Mouse (Mus musculus): ENCODE measurements at regions not wholly inside any gene's neighbourhood (a gene's known extent, or its start where the extent isn't known, plus 50 kb on each side); places are given as distances from the start of the nearest gene placed in this dataset.
"Not testable (repeated sequence)": the region's sequence is repeated elsewhere in the genome, so short reads cannot be mapped to it uniquely, and the experiment has no call there.

- no peak overlapping the region for H3K4me2 ChIP-seq (ENCODE audit: low read depth, low read length, severe bottlenecking)
- ATAC-seq (replicated peaks; ENCODE audit: low FRiP score), result no peak
- no peaks in the 10 kb centered on the region for H3K9me3 ChIP-seq (ENCODE audit: control insufficient read depth, low read length)
- whole genome bisulfite sequencing, result 82% methylated on average over 2 of the region's 2 CpGs
- no peak overlapping the region for H3K4me3 ChIP-seq (ENCODE audit: low read depth, low read length)
- no peaks in the 10 kb centered on the region for H3K27me3 ChIP-seq (ENCODE audit: control insufficient read depth, insufficient read depth, low read length)
- H3K36me3 ChIP-seq (ENCODE audit: control insufficient read depth, insufficient read depth, low read length), result no peaks in the 10 kb centered on the region
- no peak overlapping the region for H3K9ac ChIP-seq (ENCODE audit: low read length)
- no peak overlapping the region for H3K27ac ChIP-seq (ENCODE audit: low read depth, low read length)
- no peaks in the 10 kb centered on the region for H3K4me1 ChIP-seq (replicated peaks; ENCODE audit: control insufficient read depth, insufficient read depth, low read length)
- DNase-seq (ENCODE audit: low spot score), result no peak
These were observed 100.4 kb upstream of the Pdc start for GRCm38 (mm10) chr1:150218802-150219201.

GRCm38 (mm10) chr1:150225529-150225928 lies 93.7 kb upstream of the Pdc start:
- Histone ChIP-seq H3K4me2 (ENCODE audit: low read depth, low read length, severe bottlenecking) (no peak overlapping the region), H3K9me3 (ENCODE audit: control insufficient read depth, low read length) (no peaks in the 10 kb centered on the region), H3K4me3 (ENCODE audit: low read depth, low read length) (no peak overlapping the region), H3K36me3 (ENCODE audit: control insufficient read depth, insufficient read depth, low read length) (no peaks in the 10 kb centered on the region), H3K9ac (ENCODE audit: low read length) (no peak overlapping the region), H3K4me1 (replicated peaks; ENCODE audit: control insufficient read depth, insufficient read depth, low read length) (no peaks in the 10 kb centered on the region), H3K27me3 (ENCODE audit: control insufficient read depth, insufficient read depth, low read length) (no peaks in the 10 kb centered on the region), H3K27ac (ENCODE audit: low read depth, low read length) (no peak overlapping the region)
- no peak for DNase-seq (ENCODE audit: low spot score)
- WGBS, result 81% methylated on average over 6 of the region's 6 CpGs
- ATAC-seq (replicated peaks; ENCODE audit: low FRiP score), result no peak

GRCm38 (mm10) chr1:150239504-150239903 lies 79.7 kb upstream of the Pdc start:
- H3K27ac ChIP-seq (ENCODE audit: low read depth, low read length); H3K4me3 ChIP-seq (ENCODE audit: low read depth, low read length); H3K9ac ChIP-seq (ENCODE audit: low read length); ATAC-seq (replicated peaks; ENCODE audit: low FRiP score); H3K4me1 ChIP-seq (replicated peaks; ENCODE audit: control insufficient read depth, insufficient read depth, low read length); H3K4me2 ChIP-seq (ENCODE audit: low read depth, low read length, severe bottlenecking); H3K36me3 ChIP-seq (ENCODE audit: control insufficient read depth, insufficient read depth, low read length); H3K9me3 ChIP-seq (ENCODE audit: control insufficient read depth, low read length); DNase-seq (ENCODE audit: low spot score); H3K27me3 ChIP-seq (ENCODE audit: control insufficient read depth, insufficient read depth, low read length): not testable (repeated sequence)
- 97% methylated on average over 1 of the region's 1 CpGs for WGBS

- H3K27ac ChIP-seq (ENCODE audit: low read depth, low read length), result no peak overlapping the region
- no peaks in the 10 kb centered on the region for H3K4me1 ChIP-seq (replicated peaks; ENCODE audit: control insufficient read depth, insufficient read depth, low read length)
- DNase-seq (ENCODE audit: low spot score) (no peak), ATAC-seq (replicated peaks; ENCODE audit: low FRiP score) (no peak)
- 84% methylated on average over 3 of the region's 3 CpGs for WGBS
- no peak overlapping the region for H3K9ac ChIP-seq (ENCODE audit: low read length)
- H3K9me3 ChIP-seq (ENCODE audit: control insufficient read depth, low read length), result no peaks in the 10 kb centered on the region
- no peaks in the 10 kb centered on the region for H3K27me3 ChIP-seq (ENCODE audit: control insufficient read depth, insufficient read depth, low read length)
- H3K4me2 ChIP-seq (ENCODE audit: low read depth, low read length, severe bottlenecking), result no peak overlapping the region
- no peaks in the 10 kb centered on the region for H3K36me3 ChIP-seq (ENCODE audit: control insufficient read depth, insufficient read depth, low read length)
- H3K4me3 ChIP-seq (ENCODE audit: low read depth, low read length), result no peak overlapping the region
These were observed 79.1 kb upstream of the Pdc start for GRCm38 (mm10) chr1:150240110-150240509.

GRCm38 (mm10) chr1:150241153-150241552 lies 78.1 kb upstream of the Pdc start:
- Histone ChIP-seq H3K27me3 (ENCODE audit: control insufficient read depth, insufficient read depth, low read length) (no peaks in the 10 kb centered on the region), H3K9ac (ENCODE audit: low read length) (no peak overlapping the region), H3K4me1 (replicated peaks; ENCODE audit: control insufficient read depth, insufficient read depth, low read length) (no peaks in the 10 kb centered on the region), H3K36me3 (ENCODE audit: control insufficient read depth, insufficient read depth, low read length) (no peaks in the 10 kb centered on the region), H3K4me2 (ENCODE audit: low read depth, low read length, severe bottlenecking) (no peak overlapping the region), H3K4me3 (ENCODE audit: low read depth, low read length) (no peak overlapping the region), H3K27ac (ENCODE audit: low read depth, low read length) (no peak overlapping the region), H3K9me3 (ENCODE audit: control insufficient read depth, low read length) (no peaks in the 10 kb centered on the region)
- WGBS, result 92% methylated on average over 4 of the region's 4 CpGs
- ATAC-seq (replicated peaks; ENCODE audit: low FRiP score), result no peak
- no peak for DNase-seq (ENCODE audit: low spot score)

GRCm38 (mm10) chr1:150242108-150242507 lies 77.1 kb upstream of the Pdc start:
- no peak overlapping the region for H3K9ac ChIP-seq (ENCODE audit: low read length)
- DNase-seq (ENCODE audit: low spot score) (no peak), ATAC-seq (replicated peaks; ENCODE audit: low FRiP score) (no peak)
- no peaks in the 10 kb centered on the region for H3K36me3 ChIP-seq (ENCODE audit: control insufficient read depth, insufficient read depth, low read length)
- H3K27me3 ChIP-seq (ENCODE audit: control insufficient read depth, insufficient read depth, low read length), result no peaks in the 10 kb centered on the region
- no peak overlapping the region for H3K27ac ChIP-seq (ENCODE audit: low read depth, low read length)
- H3K4me2 ChIP-seq (ENCODE audit: low read depth, low read length, severe bottlenecking), result no peak overlapping the region
- H3K9me3 ChIP-seq (ENCODE audit: control insufficient read depth, low read length), result no peaks in the 10 kb centered on the region
- H3K4me3 ChIP-seq (ENCODE audit: low read depth, low read length), result no peak overlapping the region
- H3K4me1 ChIP-seq (replicated peaks; ENCODE audit: control insufficient read depth, insufficient read depth, low read length), result no peaks in the 10 kb centered on the region

GRCm38 (mm10) chr1:150244916-150245315 lies 74.3 kb upstream of the Pdc start:
- no peak for ATAC-seq (replicated peaks; ENCODE audit: low FRiP score)
- Histone ChIP-seq H3K4me2 (ENCODE audit: low read depth, low read length, severe bottlenecking) (no peak overlapping the region), H3K36me3 (ENCODE audit: control insufficient read depth, insufficient read depth, low read length) (no peaks in the 10 kb centered on the region), H3K27me3 (ENCODE audit: control insufficient read depth, insufficient read depth, low read length) (no peaks in the 10 kb centered on the region), H3K4me1 (replicated peaks; ENCODE audit: control insufficient read depth, insufficient read depth, low read length) (no peaks in the 10 kb centered on the region), H3K27ac (ENCODE audit: low read depth, low read length) (no peak overlapping the region), H3K9ac (ENCODE audit: low read length) (no peak overlapping the region), H3K9me3 (ENCODE audit: control insufficient read depth, low read length) (no peaks in the 10 kb centered on the region), H3K4me3 (ENCODE audit: low read depth, low read length) (no peak overlapping the region)
- no peak for DNase-seq (ENCODE audit: low spot score)
- 81% methylated on average over 3 of the region's 3 CpGs for WGBS

- ATAC-seq (replicated peaks; ENCODE audit: low FRiP score), result no peak
- 84% methylated on average over 1 of the region's 1 CpGs for WGBS
These were observed 67.8 kb upstream of the Pdc start for GRCm38 (mm10) chr1:150251422-150251821.

GRCm38 (mm10) chr1:150251876-150252275 lies 67.3 kb upstream of the Pdc start:
- 83% methylated on average over 3 of the region's 3 CpGs for WGBS
- ATAC-seq (replicated peaks; ENCODE audit: low FRiP score) (no peak), DNase-seq (ENCODE audit: low spot score) (no peak)
- H3K4me2 ChIP-seq (ENCODE audit: low read depth, low read length, severe bottlenecking), result no peak overlapping the region
- no peak overlapping the region for H3K27ac ChIP-seq (ENCODE audit: low read depth, low read length)
- no peaks in the 10 kb centered on the region for H3K4me1 ChIP-seq (replicated peaks; ENCODE audit: control insufficient read depth, insufficient read depth, low read length)
- H3K9ac ChIP-seq (ENCODE audit: low read length), result no peak overlapping the region
- H3K9me3 ChIP-seq (ENCODE audit: control insufficient read depth, low read length), result no peaks in the 10 kb centered on the region
- no peaks in the 10 kb centered on the region for H3K36me3 ChIP-seq (ENCODE audit: control insufficient read depth, insufficient read depth, low read length)
- no peaks in the 10 kb centered on the region for H3K27me3 ChIP-seq (ENCODE audit: control insufficient read depth, insufficient read depth, low read length)
- H3K4me3 ChIP-seq (ENCODE audit: low read depth, low read length), result no peak overlapping the region

More at GRCm38 (mm10) chr1:150251422-150251821, 67.8 kb upstream of the Pdc start:
- Histone ChIP-seq H3K4me1 (replicated peaks; ENCODE audit: control insufficient read depth, insufficient read depth, low read length) (no peaks in the 10 kb centered on the region), H3K4me3 (ENCODE audit: low read depth, low read length) (no peak overlapping the region), H3K36me3 (ENCODE audit: control insufficient read depth, insufficient read depth, low read length) (no peaks in the 10 kb centered on the region), H3K9ac (ENCODE audit: low read length) (no peak overlapping the region), H3K4me2 (ENCODE audit: low read depth, low read length, severe bottlenecking) (no peak overlapping the region), H3K27ac (ENCODE audit: low read depth, low read length) (no peak overlapping the region), H3K9me3 (ENCODE audit: control insufficient read depth, low read length) (no peaks in the 10 kb centered on the region), H3K27me3 (ENCODE audit: control insufficient read depth, insufficient read depth, low read length) (no peaks in the 10 kb centered on the region)
- no peak for DNase-seq (ENCODE audit: low spot score)
